In the genomic region with DNA sequence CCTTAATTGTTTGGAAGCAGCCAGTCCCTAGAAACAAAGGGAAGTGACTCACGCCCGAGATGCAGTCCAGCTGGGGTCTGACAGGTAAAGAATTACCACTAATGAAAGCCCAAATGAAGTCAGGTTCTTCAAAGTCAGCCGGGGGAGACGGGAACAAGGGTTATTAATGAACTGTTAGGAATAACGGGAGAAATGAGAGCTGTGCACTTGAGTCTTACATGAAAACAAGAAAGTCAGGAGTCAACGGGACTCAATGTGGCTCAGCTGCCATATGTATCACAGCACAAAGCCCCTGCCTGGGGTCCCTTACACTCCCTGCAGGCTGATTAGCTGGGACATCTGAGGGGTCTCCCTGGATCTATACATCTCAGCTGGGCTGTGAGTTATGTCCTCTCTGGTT, we compare ENCODE assay signal across 15 mouse cellular contexts.
A peak's percentile ranks its signal among the peaks of the same experiment; 100 is the strongest.
DNase-seq lines count a peak whose midpoint lies in the region; ATAC-seq lines count a peak whose summit lies in the region.
"Had no signal": no experiment of that assay in that cellular context is flagged by ENCODE, and none has a peak within 500 bp of the region (broad histone marks: within the 10 kb centered on the region; RNA-seq: fewer than 3 reads in every experiment).

No protein-coding gene starts in this region.

- no peak for DNase-seq in kidney, postnatal 14 days
- DNase-seq in embryo, embryonic 10.5 days (ENCODE audit: low spot score), result peak; percentile 53
- peak; percentile 41 for DNase-seq in hindbrain, embryonic 14.5 days (ENCODE audit: low spot score)
- no peak for DNase-seq in midbrain, embryonic 10.5 days (ENCODE audit: low spot score)
- DNase-seq in gastrocnemius, postnatal 14 days, result no peak
- DNase-seq: adrenal gland, postnatal 36 days; cerebellum, postnatal 14 days; kidney, postnatal 36 days had no signal

- no peaks in the 10 kb centered on the region for H3K36me3 ChIP-seq in kidney, embryonic 16.5 days (ENCODE audit: insufficient read depth, low read length)
- no peaks in the 10 kb centered on the region for H3K36me3 ChIP-seq in hindbrain, embryonic 14.5 days (replicated peaks; ENCODE audit: control insufficient read depth, insufficient read depth)
- no peaks in the 10 kb centered on the region for H3K36me3 ChIP-seq in neural tube, embryonic 13.5 days
- no peaks in the 10 kb centered on the region for H3K36me3 ChIP-seq in midbrain, embryonic 10.5 days
- H3K36me3 ChIP-seq: embryonic facial prominence, embryonic 12.5 days; lung, embryonic 15.5 days had no signal

- no peak overlapping the region for H3K9ac ChIP-seq in kidney, embryonic 16.5 days (replicated peaks; ENCODE audit: low read length)
- H3K9ac ChIP-seq in hindbrain, embryonic 14.5 days, result no peak overlapping the region
- H3K9ac ChIP-seq in neural tube, embryonic 13.5 days, result no peak overlapping the region
- H3K9ac ChIP-seq: embryonic facial prominence, embryonic 12.5 days; lung, embryonic 15.5 days had no signal

- peak; percentile 46; the same call in 1 of the 2 replicates for ATAC-seq in kidney, embryonic 16.5 days (ENCODE audit: low FRiP score, low TSS enrichment)
- ATAC-seq in hindbrain, embryonic 14.5 days (ENCODE audit: low FRiP score), result no peak
- peak; percentile 61; the same call in 1 of the 2 replicates for ATAC-seq in neural tube, embryonic 13.5 days (ENCODE audit: low read depth)
- ATAC-seq: inflammation-experienced regulatory T-cells, adult 6 months had no signal

- peaks cover 3% of the 10 kb centered on the region; the same call in 1 of the 2 replicates for H3K9me3 ChIP-seq in kidney, embryonic 16.5 days (ENCODE audit: low read length)
- peaks cover 7% of the 10 kb centered on the region; the same call in 1 of the 2 replicates for H3K9me3 ChIP-seq in hindbrain, embryonic 14.5 days (ENCODE audit: control insufficient read depth, low read length)
- peaks cover 4% of the 10 kb centered on the region; the same call in 1 of the 2 replicates for H3K9me3 ChIP-seq in neural tube, embryonic 13.5 days
- H3K9me3 ChIP-seq in midbrain, embryonic 10.5 days (replicated peaks), result no peaks in the 10 kb centered on the region
- H3K9me3 ChIP-seq: embryonic facial prominence, embryonic 12.5 days; lung, embryonic 15.5 days had no signal

- peak overlapping the region; percentile 77 for H3K27ac ChIP-seq in kidney, embryonic 16.5 days (ENCODE audit: low read length)
- 0 out of 2 replicates have a peak overlapping the region, but pooled peaks have one; percentile 9 for H3K27ac ChIP-seq in hindbrain, embryonic 14.5 days
- H3K27ac ChIP-seq in neural tube, embryonic 13.5 days (replicated peaks), result peak overlapping the region; percentile 28; the same call in 1 of the 2 replicates
- H3K27ac ChIP-seq in midbrain, embryonic 10.5 days (replicated peaks), result no peak overlapping the region
- H3K27ac ChIP-seq: embryonic facial prominence, embryonic 12.5 days; lung, embryonic 15.5 days; stomach, postnatal 0 days had no signal

- intact Hi-C loops in gastrocnemius, postnatal 14 days (cut with DNase I; ENCODE audit: low total_unique reads), result no loop called here

- WGBS in kidney, embryonic 16.5 days, result 4% methylated on average over 6 of the region's 6 CpGs
- WGBS in hindbrain, embryonic 14.5 days, result 22% methylated on average over 6 of the region's 6 CpGs
- 17% methylated on average over 6 of the region's 6 CpGs for WGBS in neural tube, embryonic 13.5 days
- WGBS in midbrain, embryonic 10.5 days, result 49% methylated on average over 6 of the region's 6 CpGs

- H3K4me2 ChIP-seq in kidney, embryonic 16.5 days (replicated peaks; ENCODE audit: low read depth, low read length), result peak overlapping the region; percentile 19; the same call in 1 of the 2 replicates
- peak overlapping the region; percentile 22; the same call in 1 of the 2 replicates for H3K4me2 ChIP-seq in hindbrain, embryonic 14.5 days (replicated peaks)
- H3K4me2 ChIP-seq in neural tube, embryonic 13.5 days, result 0 out of 2 replicates have a peak overlapping the region, but pooled peaks have one; percentile 9
- H3K4me2 ChIP-seq: embryonic facial prominence, embryonic 12.5 days; liver, embryonic 11.5 days; lung, embryonic 15.5 days had no signal

- H3K4me3 ChIP-seq in kidney, embryonic 16.5 days (ENCODE audit: low read length), result no peak overlapping the region
- H3K4me3 ChIP-seq in hindbrain, embryonic 14.5 days (replicated peaks; ENCODE audit: low read length), result no peak overlapping the region
- no peak overlapping the region for H3K4me3 ChIP-seq in neural tube, embryonic 13.5 days
- H3K4me3 ChIP-seq in midbrain, embryonic 10.5 days, result no peak overlapping the region
- H3K4me3 ChIP-seq: embryonic facial prominence, embryonic 12.5 days; lung, embryonic 15.5 days had no signal

- peaks cover 9% of the 10 kb centered on the region for H3K4me1 ChIP-seq in kidney, embryonic 16.5 days (ENCODE audit: insufficient read depth, low read length)
- H3K4me1 ChIP-seq in hindbrain, embryonic 14.5 days (replicated peaks; ENCODE audit: control insufficient read depth, insufficient read depth, low read length), result 0 out of 2 replicates have a peak, but pooled peaks cover 10% of the 10 kb centered on the region
- H3K4me1 ChIP-seq in neural tube, embryonic 13.5 days (replicated peaks), result peaks cover 20% of the 10 kb centered on the region
- H3K4me1 ChIP-seq in midbrain, embryonic 10.5 days, result peaks cover 9% of the 10 kb centered on the region

- H3K27me3 ChIP-seq in kidney, embryonic 16.5 days (ENCODE audit: insufficient read depth, low read length), result no peaks in the 10 kb centered on the region
- no peaks in the 10 kb centered on the region for H3K27me3 ChIP-seq in hindbrain, embryonic 14.5 days (ENCODE audit: control insufficient read depth, insufficient read depth, low read length)
- H3K27me3 ChIP-seq in neural tube, embryonic 13.5 days, result no peaks in the 10 kb centered on the region
- no peaks in the 10 kb centered on the region for H3K27me3 ChIP-seq in midbrain, embryonic 10.5 days (ENCODE audit: low read depth, poor library complexity, severe bottlenecking)
- H3K27me3 ChIP-seq: embryonic facial prominence, embryonic 12.5 days; lung, embryonic 15.5 days had no signal

Comparison
In these comparisons a context has a peak if more than half of its experiments do, and no peak if none do; other contexts are left out.
1. DNase-seq: peak in embryo, embryonic 10.5 days (single experiment) and hindbrain, embryonic 14.5 days (single experiment); none in kidney, postnatal 14 days (single experiment), midbrain, embryonic 10.5 days (single experiment) and gastrocnemius, postnatal 14 days (single experiment).
2. Peak in every context shown above with its lines, with median percentiles within 50 percentile points of each other: H3K4me2 ChIP-seq.